Mouse (Mus musculus) c-Kit-positive CD71-positive TER-119-negative erythroid progenitor cells, embryonic 14.5 days (primary cell): ENCODE measurements around the gene Pef1.

Experiments
- DNase-seq: peaks from one replicate; pipeline ENCODE4 v3.0.0-alpha.2; 2013; ENCODE audit warnings: low read depth

The Pef1 gene

GRCm38 (mm10) chr4:130102111-130102651, at the start of gene Pef1:
Gene Pef1, plus strand, starts transcription at chr4:130102558.
- no peak for DNase-seq

DNA sequence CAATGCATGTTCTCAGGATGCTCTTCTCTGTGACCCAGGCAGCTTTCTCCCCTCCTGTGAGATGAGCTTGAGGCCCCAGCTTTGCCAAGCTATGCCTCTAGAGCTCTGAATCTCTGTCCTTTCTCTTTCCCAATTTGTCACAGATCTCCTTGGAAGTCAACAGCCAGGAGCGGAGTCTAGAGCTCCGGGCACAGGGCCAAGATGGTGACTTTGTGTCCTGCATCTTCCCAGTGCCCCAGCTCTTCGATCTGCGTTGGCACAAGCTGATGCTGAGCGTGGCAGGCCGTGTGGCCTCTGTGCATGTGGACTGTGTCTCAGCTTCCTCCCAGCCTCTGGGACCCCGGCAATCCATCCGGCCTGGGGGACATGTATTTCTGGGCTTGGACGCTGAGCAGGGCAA, 49.2 kb upstream of the Pef1 start:
- DNase-seq, result no peak

DNA sequence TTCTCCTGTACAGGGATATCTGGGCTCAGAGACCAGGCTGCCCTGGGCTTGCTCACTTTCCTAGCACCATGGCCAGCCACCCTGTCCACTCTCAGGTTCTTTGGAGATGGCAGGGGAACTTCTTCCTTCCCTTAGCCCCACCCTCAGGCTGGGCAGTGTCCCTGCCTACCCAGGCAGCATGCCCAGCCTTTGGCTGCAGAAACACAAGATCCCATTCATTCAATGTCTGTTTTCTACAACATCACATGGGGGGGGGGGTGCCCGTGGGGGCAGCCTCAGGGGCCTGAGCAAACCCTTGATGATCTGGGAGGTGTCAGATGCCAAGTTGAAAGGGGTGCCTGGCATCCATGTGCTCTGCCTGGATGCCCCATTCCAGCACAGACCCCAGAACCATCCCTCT, 47.6 kb upstream of the Pef1 start:
- no peak for DNase-seq

GRCm38 (mm10) chr4:130055160-130056010, 47.0 kb upstream of the Pef1 start:
- no peak for DNase-seq

GRCm38 (mm10) chr4:130056011-130056322, 46.4 kb upstream of the Pef1 start:
- no peak for DNase-seq

- no peak for DNase-seq
Observed at GRCm38 (mm10) chr4:130056471-130056870, 45.9 kb upstream of the Pef1 start.

GRCm38 (mm10) chr4:130060937-130061336, 41.4 kb upstream of the Pef1 start:
- DNase-seq, result no peak

DNA sequence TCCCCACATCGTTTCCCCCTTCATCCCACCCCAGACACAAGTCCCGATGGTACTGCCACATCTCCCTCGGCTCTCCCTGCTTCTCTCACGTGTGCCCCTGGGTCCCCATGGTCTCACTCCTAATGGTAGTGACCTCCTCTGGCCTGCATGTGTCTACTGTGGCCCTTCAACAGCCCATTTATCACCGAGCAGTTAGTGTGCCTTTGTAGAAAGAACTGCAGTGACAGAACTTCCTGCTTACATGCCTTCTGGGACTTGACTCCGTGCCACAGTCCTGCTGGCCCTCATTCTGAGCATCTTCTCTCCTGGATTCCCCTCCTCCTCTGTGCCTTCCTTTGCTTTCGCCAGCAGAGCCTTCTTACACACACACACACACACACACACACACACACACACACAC, 39.2 kb upstream of the Pef1 start:
- no peak for DNase-seq

DNA sequence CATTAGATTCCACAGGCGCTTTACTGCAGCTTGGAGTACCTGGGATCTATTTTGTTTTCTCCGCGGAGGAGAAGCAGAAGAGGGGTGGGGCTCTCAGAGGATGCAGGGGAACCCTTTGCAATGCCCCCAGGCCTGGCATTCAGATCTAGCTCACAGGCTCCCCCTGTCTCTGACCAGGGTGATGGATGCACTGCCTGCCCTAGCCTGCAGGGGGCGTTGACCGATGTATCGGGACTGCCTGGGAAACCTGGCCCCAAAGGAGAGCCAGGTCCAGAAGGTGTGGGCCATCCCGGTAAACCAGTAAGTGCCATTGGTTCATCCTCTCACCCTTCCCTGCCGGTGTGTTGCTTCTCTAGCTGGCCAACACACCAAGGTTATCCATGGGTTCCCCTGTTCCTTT, 35.5 kb upstream of the Pef1 start:
- peak; percentile 17 for DNase-seq

DNA sequence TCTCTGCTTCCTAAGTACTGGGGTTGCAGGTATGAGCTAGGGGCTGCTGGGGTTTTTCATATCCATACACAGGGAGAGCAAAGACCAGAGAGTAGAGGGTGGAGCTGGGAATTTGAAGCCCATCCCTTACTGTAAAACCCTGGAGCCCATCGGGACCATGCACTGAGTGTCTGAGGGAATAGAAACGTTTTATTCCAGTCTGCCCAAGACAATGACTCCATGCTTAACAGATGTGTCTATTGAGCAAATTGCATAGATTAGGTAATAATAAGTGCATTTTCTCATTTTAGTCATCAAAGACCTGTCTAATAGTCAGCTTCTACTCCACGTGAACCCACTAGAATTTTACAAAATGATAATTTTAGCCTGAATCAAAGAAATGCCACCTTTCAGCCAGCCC, 31.8 kb upstream of the Pef1 start:
- DNase-seq, result no peak

DNA sequence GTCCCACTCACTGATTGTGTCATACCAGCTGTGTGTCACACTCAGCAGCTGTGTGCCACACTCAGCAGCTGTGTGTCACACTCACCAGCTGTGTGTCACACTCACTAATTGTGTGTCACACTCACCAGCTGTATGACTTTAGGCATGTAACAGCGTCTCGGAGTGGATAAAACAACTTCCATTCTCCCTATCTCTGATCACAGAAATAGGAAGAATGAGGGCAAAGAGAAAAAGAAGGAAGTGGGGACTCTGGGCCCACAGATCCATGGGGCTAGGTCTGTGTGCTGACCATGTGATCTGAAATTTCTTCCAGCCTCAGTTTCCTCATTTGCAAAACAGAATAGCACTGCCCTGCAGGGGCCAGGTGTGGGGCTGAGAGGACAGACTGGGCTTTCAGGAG, 30.6 kb upstream of the Pef1 start:
- DNase-seq, result no peak

- no peak for DNase-seq
Observed at GRCm38 (mm10) chr4:130073367-130073766, 29.0 kb upstream of the Pef1 start.

DNA sequence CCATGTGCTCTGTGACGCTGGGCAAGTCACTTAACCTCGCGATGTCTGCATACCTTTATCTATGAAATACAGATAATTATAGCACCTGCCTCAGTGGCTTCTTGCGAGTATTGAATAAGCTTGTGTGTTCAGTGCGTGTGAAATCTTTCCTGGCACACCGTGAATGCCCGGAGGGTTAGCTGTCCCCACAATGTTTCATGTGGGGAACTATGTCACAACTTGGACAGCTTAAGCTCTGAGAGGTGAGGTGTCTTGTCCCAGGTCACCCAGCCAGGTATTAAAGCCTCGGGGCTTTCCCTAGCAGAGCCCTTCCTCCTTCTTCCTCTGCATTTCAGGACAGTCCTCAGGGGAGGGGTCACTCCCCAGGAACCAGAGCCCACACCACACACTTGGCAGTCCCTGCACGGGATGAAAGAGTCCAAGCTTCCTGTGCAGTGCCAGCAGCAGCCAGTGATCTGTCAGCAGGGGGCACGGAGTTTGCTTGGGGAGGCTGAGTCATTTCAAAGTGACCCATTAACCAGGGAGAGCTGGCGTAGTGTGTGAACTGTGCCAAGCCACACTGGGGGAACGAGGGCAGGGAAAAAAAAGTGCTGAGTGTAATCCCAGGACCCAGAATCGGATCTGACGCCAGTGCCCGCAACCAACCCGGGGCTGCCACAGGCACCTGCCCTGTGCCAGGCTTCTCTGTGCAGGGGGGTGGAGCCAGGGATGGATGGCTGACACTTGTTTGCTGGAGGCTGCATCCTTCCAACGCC, 27.4 kb upstream of the Pef1 start:
- no peak for DNase-seq

- no peak for DNase-seq
Observed at GRCm38 (mm10) chr4:130076856-130077255, 25.5 kb upstream of the Pef1 start.

DNA sequence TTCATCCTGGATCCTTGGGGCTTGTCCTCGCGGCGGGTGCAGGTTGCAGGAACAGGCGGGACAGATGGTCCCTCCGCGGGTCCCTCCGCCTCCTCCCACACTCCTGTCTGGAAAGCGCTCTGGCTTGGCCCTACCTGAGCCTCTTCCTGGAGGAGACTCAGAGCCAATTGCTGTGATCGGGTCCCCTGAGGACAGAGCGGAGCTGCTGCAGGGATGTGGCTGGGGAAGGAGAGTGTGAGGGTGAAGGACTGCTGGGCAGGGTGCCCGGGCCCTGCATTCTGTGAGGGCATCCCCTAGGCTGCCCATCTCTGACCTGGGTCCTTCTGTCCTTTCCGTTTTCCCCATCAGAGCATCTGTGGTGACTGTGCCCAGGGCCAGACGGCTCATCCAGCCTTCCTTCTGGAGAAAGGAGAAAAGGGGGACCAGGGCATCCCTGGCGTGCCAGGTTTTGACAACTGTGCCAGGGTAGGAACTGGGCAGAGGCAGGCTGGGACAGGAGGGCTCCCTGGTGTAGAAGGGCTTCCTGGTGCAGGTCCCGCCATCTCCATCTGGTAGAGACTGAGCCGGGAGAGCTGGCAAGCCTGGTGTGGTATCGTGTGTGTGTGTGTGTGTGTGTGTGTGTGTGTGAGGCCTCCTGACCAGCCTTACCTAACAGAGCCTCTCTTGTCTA, 23.4 kb upstream of the Pef1 start:
- no peak for DNase-seq

GRCm38 (mm10) chr4:130079521-130079920, 22.8 kb upstream of the Pef1 start:
- no peak for DNase-seq

GRCm38 (mm10) chr4:130081345-130082190, 20.8 kb upstream of the Pef1 start:
- DNase-seq, result no peak

GRCm38 (mm10) chr4:130082211-130082610, 20.1 kb upstream of the Pef1 start:
- no peak for DNase-seq

- no peak for DNase-seq
Observed at GRCm38 (mm10) chr4:130084331-130084945, 17.9 kb upstream of the Pef1 start.

DNA sequence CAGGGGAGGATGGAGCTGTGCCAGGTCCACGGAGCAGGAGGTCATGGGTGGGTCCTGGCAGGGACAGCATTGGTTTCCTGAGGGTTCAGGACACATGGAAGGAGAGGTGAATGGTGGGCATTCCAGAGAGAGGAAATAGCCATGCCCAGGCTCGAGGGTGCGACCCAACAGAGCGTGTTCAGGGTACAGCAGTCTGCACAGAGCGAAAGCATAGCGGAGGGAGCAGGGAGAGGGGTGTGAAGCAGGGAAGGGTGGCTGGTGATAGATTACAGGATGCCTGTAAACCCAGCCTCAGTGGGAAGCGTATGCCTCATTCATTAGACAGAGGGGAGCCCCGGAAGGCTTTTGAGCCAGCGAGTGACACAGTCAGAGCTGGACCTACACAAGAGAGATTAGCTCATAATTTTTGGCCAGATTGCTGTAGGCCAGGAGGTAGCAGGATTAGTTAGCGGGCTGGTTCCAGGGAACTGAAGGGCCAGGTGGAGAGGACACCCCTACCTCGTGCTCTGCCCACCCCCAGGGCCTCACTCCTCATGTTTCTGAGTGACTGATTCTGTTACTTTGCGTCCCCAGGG, 17.0 kb upstream of the Pef1 start:
- DNase-seq, result no peak

DNA sequence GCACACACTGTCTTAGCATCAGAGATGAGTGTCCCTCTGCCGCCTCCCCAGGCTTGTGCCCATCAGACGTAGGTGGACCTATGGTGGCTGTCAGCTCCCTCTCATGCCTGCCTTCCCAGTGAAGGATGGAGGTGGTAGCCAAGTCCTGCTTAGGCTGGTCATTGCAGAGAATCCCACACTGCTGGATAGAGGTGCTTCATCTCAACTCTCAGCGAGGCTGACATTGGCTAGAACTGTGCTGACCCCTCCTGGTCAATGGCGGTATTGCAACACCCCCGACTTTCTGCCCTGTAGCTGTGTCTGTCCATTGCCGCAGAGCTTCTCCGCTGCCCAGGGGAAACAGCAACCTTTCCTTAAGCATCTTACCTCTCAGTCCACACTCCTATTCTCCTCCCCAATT, 15.1 kb upstream of the Pef1 start:
- peak; percentile 54 for DNase-seq
